Mouse (Mus musculus): ENCODE results near the gene Galk1. TPM values are rescaled to one million over a fixed set of nuclear protein-coding genes. Genes with fewer than 3 reads are reported as not detected.

Gene Galk1
- polyA plus RNA-seq, 1 experiment from 2014 or later: 100 TPM

DNA sequence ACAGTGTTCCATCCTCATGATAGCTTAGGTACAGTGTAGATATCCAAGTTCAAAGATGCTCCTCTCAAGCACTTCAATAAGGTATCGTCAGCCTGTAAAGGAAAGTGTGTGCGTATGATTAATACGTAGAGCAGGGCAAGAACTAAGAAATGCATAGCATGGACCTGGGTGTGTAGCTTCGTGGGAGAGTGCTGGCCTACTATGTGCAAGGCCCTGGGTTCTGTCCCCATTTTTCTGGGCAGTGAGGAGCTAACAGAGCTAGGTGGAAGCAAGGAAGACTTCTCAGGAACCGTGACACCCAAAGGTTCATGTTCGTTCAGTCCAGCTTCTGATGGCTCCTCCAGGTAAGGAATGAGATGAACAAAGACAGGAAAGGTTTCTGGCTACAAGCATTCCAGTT is 32.7 kb upstream of the Galk1 start:
- no peak overlapping the region for H3K4me2 ChIP-seq (replicated peaks)
- no peak overlapping the region for H3K4me3 ChIP-seq
- ATAC-seq (ENCODE audit: low FRiP score, low read depth): no peak
- H3K9me3 ChIP-seq: no peaks in the 10 kb centered on the region
- WGBS: 95% methylated on average over 6 of the region's 6 CpGs
- peaks cover 66% of the 10 kb centered on the region for H3K36me3 ChIP-seq
- H3K9ac ChIP-seq: no peak overlapping the region
- H3K4me1 ChIP-seq: no peaks in the 10 kb centered on the region
- no peaks in the 10 kb centered on the region for H3K27me3 ChIP-seq (replicated peaks)
- H3K27ac ChIP-seq: no peak overlapping the region

DNA sequence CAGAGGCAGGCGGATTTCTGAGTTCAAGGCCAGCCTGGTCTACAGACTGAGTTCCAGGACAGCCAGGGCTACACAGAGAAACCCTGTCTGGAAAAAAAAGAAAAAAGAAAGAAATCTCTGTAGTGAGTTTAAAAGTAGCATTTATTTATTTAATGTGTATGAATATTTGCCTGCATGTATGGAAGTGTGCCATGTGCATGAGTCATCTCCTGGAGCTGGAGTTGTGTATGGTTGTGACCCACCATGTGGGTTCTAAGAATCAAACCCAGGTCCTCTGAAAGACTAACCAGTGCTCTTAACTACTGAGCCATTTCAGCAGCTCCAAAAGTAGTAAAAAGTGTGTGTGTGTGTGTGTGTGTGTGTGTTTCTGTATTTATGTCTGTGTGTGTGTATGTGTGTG is 30.8 kb upstream of the Galk1 start:
- Histone ChIP-seq H3K4me3 (no peak overlapping the region), H3K4me1 (no peaks in the 10 kb centered on the region), H3K27ac (no peak overlapping the region), H3K27me3 (replicated peaks) (no peaks in the 10 kb centered on the region), H3K36me3 (peaks cover 61% of the 10 kb centered on the region), H3K4me2 (replicated peaks) (no peak overlapping the region), H3K9ac (no peak overlapping the region), H3K9me3 (no peaks in the 10 kb centered on the region)
- no peak for ATAC-seq (ENCODE audit: low FRiP score, low read depth)
- WGBS: 92% methylated on average over 1 of the region's 1 CpGs

DNA sequence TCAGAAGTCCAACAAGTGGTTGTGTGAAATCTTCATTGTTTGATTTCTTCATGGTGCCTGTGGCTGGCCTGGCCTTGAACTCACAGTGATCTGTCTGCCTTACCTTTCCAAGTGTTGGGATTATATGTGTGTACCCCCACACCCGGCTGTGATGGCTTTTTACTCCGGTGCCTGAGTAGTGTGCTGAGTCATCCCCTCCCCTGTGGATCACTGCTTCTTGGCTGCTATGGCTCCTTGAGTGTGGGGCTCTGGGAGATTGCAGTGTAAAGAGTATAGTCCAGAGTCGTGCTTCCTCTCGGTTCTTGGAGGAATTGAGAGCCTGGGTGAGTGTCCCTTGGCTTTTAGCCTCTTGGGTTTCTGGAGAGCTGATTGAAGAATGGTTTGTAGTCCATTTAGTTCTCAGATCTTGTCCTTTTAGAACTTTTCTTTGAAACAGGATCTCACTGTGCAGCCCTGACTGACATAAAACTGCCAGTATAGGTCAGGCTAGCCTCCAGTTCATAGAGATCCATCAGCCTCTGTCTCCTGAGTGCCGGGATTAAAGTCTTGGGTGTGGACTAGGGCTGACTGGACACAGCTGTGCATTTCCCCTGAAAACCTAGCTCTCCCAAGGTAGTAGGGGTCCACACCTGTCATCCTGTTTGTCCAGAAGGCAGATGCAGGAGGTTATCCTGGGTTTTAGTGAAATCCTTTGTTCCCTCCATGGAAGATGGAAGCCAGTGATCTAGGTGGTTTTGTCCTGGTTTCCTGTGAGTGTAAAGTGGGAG is 30.0 kb upstream of the Galk1 start:
- 91% methylated on average over 5 of the region's 5 CpGs for WGBS
- no peak for ATAC-seq (ENCODE audit: low FRiP score, low read depth)
- Histone ChIP-seq H3K27me3 (replicated peaks) (no peaks in the 10 kb centered on the region), H3K9me3 (no peaks in the 10 kb centered on the region), H3K4me2 (replicated peaks) (no peak overlapping the region), H3K4me1 (no peaks in the 10 kb centered on the region), H3K27ac (no peak overlapping the region), H3K4me3 (no peak overlapping the region), H3K9ac (no peak overlapping the region), H3K36me3 (peaks cover 55% of the 10 kb centered on the region)

GRCm38 (mm10) chr11:116041833-116042232 is 29.3 kb upstream of the Galk1 start:
- Histone ChIP-seq H3K4me1 (no peaks in the 10 kb centered on the region), H3K27me3 (replicated peaks) (no peaks in the 10 kb centered on the region), H3K36me3 (peaks cover 48% of the 10 kb centered on the region), H3K9me3 (no peaks in the 10 kb centered on the region), H3K9ac (no peak overlapping the region), H3K27ac (no peak overlapping the region), H3K4me2 (replicated peaks) (no peak overlapping the region), H3K4me3 (no peak overlapping the region)
- 98% methylated on average over 2 of the region's 2 CpGs for WGBS
- no peak for ATAC-seq (ENCODE audit: low FRiP score, low read depth)

- H3K4me1 ChIP-seq: no peaks in the 10 kb centered on the region
- H3K9me3 ChIP-seq: no peaks in the 10 kb centered on the region
- H3K4me2 ChIP-seq (replicated peaks): no peak overlapping the region
- no peak overlapping the region for H3K9ac ChIP-seq
- peaks cover 39% of the 10 kb centered on the region for H3K36me3 ChIP-seq
- 98% methylated on average over 6 of the region's 6 CpGs for WGBS
- no peaks in the 10 kb centered on the region for H3K27me3 ChIP-seq (replicated peaks)
- H3K27ac ChIP-seq: no peak overlapping the region
- no peak overlapping the region for H3K4me3 ChIP-seq
- ATAC-seq (ENCODE audit: low FRiP score, low read depth): no peak
Observed at GRCm38 (mm10) chr11:116040593-116040992, 28.1 kb upstream of the Galk1 start.

- H3K4me2 ChIP-seq (replicated peaks): no peak overlapping the region
- no peak for ATAC-seq (ENCODE audit: low FRiP score, low read depth)
- H3K9ac ChIP-seq: no peak overlapping the region
- H3K4me3 ChIP-seq: no peak overlapping the region
- no peaks in the 10 kb centered on the region for H3K9me3 ChIP-seq
- 95% methylated on average over 9 of the region's 9 CpGs for WGBS
- 0 out of 2 replicates have a peak, but pooled peaks cover under 1% of the 10 kb centered on the region for H3K4me1 ChIP-seq
- no peak overlapping the region for H3K27ac ChIP-seq
- H3K27me3 ChIP-seq (replicated peaks): no peaks in the 10 kb centered on the region
- H3K36me3 ChIP-seq: peaks cover 29% of the 10 kb centered on the region
Observed at GRCm38 (mm10) chr11:116037826-116038225, 25.3 kb upstream of the Galk1 start.

GRCm38 (mm10) chr11:116036671-116037070 is 24.2 kb upstream of the Galk1 start:
- no peak for ATAC-seq (ENCODE audit: low FRiP score, low read depth)
- H3K27me3 ChIP-seq (replicated peaks): no peaks in the 10 kb centered on the region
- no peak overlapping the region for H3K4me2 ChIP-seq (replicated peaks)
- 84% methylated on average over 3 of the region's 3 CpGs for WGBS
- no peak overlapping the region for H3K4me3 ChIP-seq
- no peaks in the 10 kb centered on the region for H3K9me3 ChIP-seq
- no peak overlapping the region for H3K9ac ChIP-seq
- peaks cover 6% of the 10 kb centered on the region for H3K4me1 ChIP-seq
- H3K36me3 ChIP-seq: peaks cover 25% of the 10 kb centered on the region
- no peak overlapping the region for H3K27ac ChIP-seq

DNA sequence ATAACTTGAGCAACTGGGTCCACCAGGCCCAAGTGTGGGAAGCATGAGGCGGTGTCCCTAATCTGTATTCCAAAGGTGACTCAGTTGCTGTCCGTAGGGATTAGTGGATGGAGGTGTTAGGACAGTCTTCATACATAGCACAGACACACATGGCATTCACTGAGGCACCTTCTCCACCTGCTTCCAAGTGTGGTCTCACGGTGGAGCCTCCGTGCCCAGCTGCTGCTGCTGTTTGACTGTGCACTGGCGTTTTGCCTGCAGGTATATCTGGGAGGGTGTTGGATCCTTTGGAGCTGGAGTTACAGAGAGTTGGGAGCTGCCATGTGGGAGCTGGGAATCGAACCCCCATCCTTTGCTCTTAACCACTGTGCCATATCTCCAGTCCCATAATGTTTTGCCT is 22.1 kb upstream of the Galk1 start:
- Histone ChIP-seq H3K4me1 (peaks cover 13% of the 10 kb centered on the region), H3K9me3 (no peaks in the 10 kb centered on the region), H3K36me3 (peaks cover 11% of the 10 kb centered on the region), H3K4me3 (no peak overlapping the region), H3K9ac (no peak overlapping the region), H3K4me2 (replicated peaks) (no peak overlapping the region), H3K27me3 (replicated peaks) (no peaks in the 10 kb centered on the region), H3K27ac (no peak overlapping the region)
- 98% methylated on average over 6 of the region's 6 CpGs for WGBS
- no peak for ATAC-seq (ENCODE audit: low FRiP score, low read depth)

- Histone ChIP-seq H3K9ac (peak overlapping the region; percentile 91), H3K4me2 (replicated peaks) (peak overlapping the region; percentile 88), H3K27me3 (replicated peaks) (no peaks in the 10 kb centered on the region), H3K4me1 (peaks cover 13% of the 10 kb centered on the region), H3K36me3 (no peaks in the 10 kb centered on the region; the same call in 1 of the 2 replicates), H3K9me3 (no peaks in the 10 kb centered on the region), H3K4me3 (peak overlapping the region; percentile 68), H3K27ac (peak overlapping the region; percentile 94)
- peak; percentile 45 for ATAC-seq (ENCODE audit: low FRiP score, low read depth)
- WGBS: 28% methylated on average over 14 of the region's 14 CpGs
Observed at GRCm38 (mm10) chr11:116030898-116031845, 18.7 kb upstream of the Galk1 start.

DNA sequence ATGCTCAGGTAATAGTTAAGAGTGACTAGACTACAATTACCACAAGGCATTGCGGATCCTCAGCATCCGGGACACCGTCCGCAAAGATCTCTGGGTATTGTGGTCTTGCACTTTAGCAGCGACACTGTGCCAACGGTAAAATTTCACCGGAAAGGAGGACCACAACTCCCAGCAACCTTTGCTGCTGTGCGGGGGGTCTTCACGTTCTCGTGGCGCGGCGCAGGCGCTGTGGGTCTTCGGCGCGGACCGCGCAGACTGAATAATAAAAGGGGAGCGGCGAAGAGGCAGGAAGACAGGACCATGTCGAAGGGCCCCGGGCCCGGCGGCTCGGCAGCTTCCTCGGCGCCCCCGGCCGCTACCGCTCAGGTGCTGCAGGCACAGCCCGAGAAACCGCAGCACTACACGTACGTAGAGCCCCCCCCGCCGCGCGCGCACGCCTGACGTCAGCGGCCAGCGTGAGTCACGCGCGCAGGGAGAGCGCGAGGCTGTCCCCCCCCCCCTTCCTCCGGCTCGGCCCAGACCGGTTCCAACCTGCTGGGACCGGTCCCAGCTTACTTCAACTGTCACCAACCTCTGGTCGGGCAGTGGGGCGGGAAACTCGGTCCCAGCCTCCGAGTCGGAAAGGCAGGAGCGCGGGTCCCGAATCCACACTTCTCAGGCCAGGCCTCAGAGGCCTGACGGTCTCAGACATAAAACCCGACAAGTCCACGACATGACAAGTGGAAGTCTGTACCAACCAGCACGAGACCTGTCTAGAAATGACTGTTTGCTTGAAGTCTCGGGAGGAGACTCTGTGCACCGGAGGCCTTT is 17.8 kb upstream of the Galk1 start, which contains the start of gene Unk:
Gene Unk (plus strand): TSS at position 235 of the 810 bp plus-strand sequence.
- Histone ChIP-seq H3K27me3 (replicated peaks) (no peaks in the 10 kb centered on the region), H3K4me3 (peak within 1 kb of the TSS; percentile 68), H3K9ac (peak within 1 kb of the TSS; percentile 91), H3K36me3 (no peaks in the 10 kb centered on the region; the same call in 1 of the 2 replicates), H3K4me1 (peaks cover 13% of the 10 kb centered on the region), H3K9me3 (no peaks in the 10 kb centered on the region), H3K4me2 (replicated peaks) (peak within 1 kb of the TSS; percentile 88), H3K27ac (peak within 1 kb of the TSS; percentile 94)
- peak; percentile 96 for ATAC-seq (ENCODE audit: low FRiP score, low read depth)
- 1% methylated on average over 67 of the region's 67 CpGs for WGBS

GRCm38 (mm10) chr11:116029086-116029865 is 16.8 kb upstream of the Galk1 start:
- Histone ChIP-seq H3K4me1 (peaks cover 13% of the 10 kb centered on the region), H3K9ac (0 out of 2 replicates have a peak overlapping the region, but pooled peaks have one; percentile 35), H3K27me3 (replicated peaks) (no peaks in the 10 kb centered on the region), H3K9me3 (no peaks in the 10 kb centered on the region), H3K36me3 (no peaks in the 10 kb centered on the region), H3K4me2 (replicated peaks) (peak overlapping the region; percentile 88), H3K4me3 (peak overlapping the region; percentile 30), H3K27ac (no peak overlapping the region)
- ATAC-seq (ENCODE audit: low FRiP score, low read depth): no peak
- 82% methylated on average over 6 of the region's 6 CpGs for WGBS

All from neural tube, embryonic 12.5 days (tissue).